Mouse (Mus musculus) olfactory bulb, adult 2 months (tissue): ENCODE results near the gene Tmem189.

ENCODE experiments used
- CTCF ChIP-seq: fragments of 200-500 bp; IDR thresholded peaks from 2 replicates; pipeline ENCODE4 v1.5.1; 2012; ENCODE audit warnings: low read depth, mild to moderate bottlenecking, low read length, moderate library complexity; ENCODE audit not compliant: insufficient read depth
- POLR2A ChIP-seq: fragments of 200-500 bp; IDR thresholded peaks from 2 replicates; pipeline ENCODE4 v1.6.1; 2012; ENCODE audit warnings: mild to moderate bottlenecking, low read depth, low read length, moderate library complexity; ENCODE audit not compliant: insufficient read depth

- TF ChIP-seq POLR2A (no peak), CTCF (no peak)
Observed at GRCm38 (mm10) chr2:167640279-167640678, 49.3 kb downstream of the Tmem189 start.
